Mouse (Mus musculus) Patski (cell line): ENCODE results near the gene Cbfa2t2. TPM values are rescaled to one million over a fixed set of nuclear protein-coding genes. Genes with fewer than 3 reads are reported as not detected.

ENCODE experiments used
- ATAC-seq: fragments of 100-300 bp; one replicate; pipeline ENCODE4 v1.8.0; 2021
- CTCF ChIA-PET: fragments of 350-600 bp; sonication (Branson Sonifier 250); formaldehyde crosslinking; loops from one replicate; lab custom pipeline; 2022; ENCODE audit warnings: inconsistent platforms; lab: Charles Lee
- POLR2A ChIA-PET: fragments of 350-600 bp; sonication (Branson Sonifier 250); formaldehyde crosslinking; loops from one replicate; lab custom pipeline; 2022; ENCODE audit warnings: antibody characterized with exemption, inconsistent platforms; lab: Charles Lee
- DNase-seq: peaks from one replicate; pipeline ENCODE4 v3.0.0-alpha.2; 2011; ENCODE audit warnings: low read depth, low spot score
- H3K27me3 ChIP-seq: fragments of 371-371 bp; one replicate; pipeline ENCODE4 v1.5.1; 2021
- CTCF ChIP-seq: fragments of 100-300 bp; IDR thresholded peaks from one replicate; pipeline ENCODE4 v1.5.1; 2021
- in situ Hi-C: fragments of 300-500 bp; cut with MboI; formaldehyde crosslinking; loops from 3 replicates; pipeline ENCODE4 v1.11.1; 2018; ENCODE audit warnings: low pct_unique_long_range_greater_than_20kb, mixed read lengths
- polyA plus RNA-seq: library from polyadenylated mRNA; unstranded; gene quantifications from one replicate; pipeline ENCODE4 v1.2.3, GENCODE M21; 2021

Cbfa2t2 gene
- 27.2 TPM for polyA plus RNA-seq

- ChIA-PET CTCF (interaction anchor here (0.7 to 1.7 kb wide), 2 partner anchors 20 to 71 kb away, joined by 3 to 7 read pairs; no protein-coding TSS in a partner anchor), POLR2A (interaction anchor here (1.1 kb wide), 1 partner anchor 177 kb away, joined by 3 read pairs; the partner anchor contains the start of genes 4930519P11Rik and Zfp341)
- ATAC-seq (peak; percentile 68), DNase-seq (no peak)
- TF ChIP-seq CTCF, result no peak
- no peaks in the 10 kb centered on the region for H3K27me3 ChIP-seq
- in situ Hi-C loops, result no loop called here
These were observed at the start of gene Cbfa2t2 for GRCm38 (mm10) chr2:154436458-154437190. Gene Cbfa2t2, plus strand, starts transcription at chr2:154436481.

GRCm38 (mm10) chr2:154390180-154390964, 45.9 kb upstream of the Cbfa2t2 start:
- CTCF ChIA-PET, result interaction anchor here (0.8 to 3.3 kb wide), 4 partner anchors 12 to 21 kb away, joined by 3 to 11 read pairs (median 4); no protein-coding TSS in a partner anchor
- peak; percentile 98 for DNase-seq
- POLR2A ChIA-PET, result interaction anchor here (0.9 to 1.5 kb wide), 4 partner anchors 15 to 18 kb away, joined by 3 read pairs; partner anchors contain the start of genes Cdk5rap1 and Snta1
- TF ChIP-seq CTCF, result no peak
- no peaks in the 10 kb centered on the region for H3K27me3 ChIP-seq
- in situ Hi-C loops, result no loop called here
- ATAC-seq, result peak; percentile 99

- POLR2A ChIA-PET, result no interaction called here
- no peak for DNase-seq
- no peak for ATAC-seq
- TF ChIP-seq CTCF, result no peak
- no peaks in the 10 kb centered on the region for H3K27me3 ChIP-seq
- in situ Hi-C loops, result no loop called here
- CTCF ChIA-PET, result no interaction called here
These were observed 41.7 kb upstream of the Cbfa2t2 start for GRCm38 (mm10) chr2:154394602-154395001.

GRCm38 (mm10) chr2:154396529-154396928, 39.8 kb upstream of the Cbfa2t2 start:
- in situ Hi-C loops, result no loop called here
- ATAC-seq (no peak), DNase-seq (no peak)
- ChIA-PET POLR2A (no interaction called here), CTCF (interaction anchor here (1.1 kb wide), 1 partner anchor 23 kb away, joined by 3 read pairs; no protein-coding TSS in a partner anchor)
- no peaks in the 10 kb centered on the region for H3K27me3 ChIP-seq
- no peak for TF ChIP-seq CTCF

GRCm38 (mm10) chr2:154398267-154398666, 38.0 kb upstream of the Cbfa2t2 start:
- ATAC-seq (no peak), DNase-seq (no peak)
- CTCF ChIA-PET, result no interaction called here
- in situ Hi-C loops, result no loop called here
- no peaks in the 10 kb centered on the region for H3K27me3 ChIP-seq
- no peak for TF ChIP-seq CTCF
- POLR2A ChIA-PET, result no interaction called here

GRCm38 (mm10) chr2:154399325-154399724, 37.0 kb upstream of the Cbfa2t2 start:
- TF ChIP-seq CTCF, result no peak

GRCm38 (mm10) chr2:154401976-154402375, 34.3 kb upstream of the Cbfa2t2 start:
- no peak for TF ChIP-seq CTCF
- H3K27me3 ChIP-seq, result no peaks in the 10 kb centered on the region
- DNase-seq (no peak), ATAC-seq (no peak)
- in situ Hi-C loops, result loop anchor here (25.0 kb wide), 1 partner anchor 535 kb away; no protein-coding TSS in a partner anchor
- ChIA-PET CTCF (no interaction called here), POLR2A (no interaction called here)

More at GRCm38 (mm10) chr2:154399325-154399724, 37.0 kb upstream of the Cbfa2t2 start:
- ChIA-PET CTCF (interaction anchor here (1.3 kb wide), 1 partner anchor 27 kb away, joined by 3 read pairs; the partner anchor contains the start of gene Cdk5rap1), POLR2A (no interaction called here)
- DNase-seq, result no peak
- in situ Hi-C loops, result no loop called here
- no peaks in the 10 kb centered on the region for H3K27me3 ChIP-seq
- no peak for ATAC-seq

GRCm38 (mm10) chr2:154402811-154403210, 33.5 kb upstream of the Cbfa2t2 start:
- no peaks in the 10 kb centered on the region for H3K27me3 ChIP-seq
- CTCF ChIA-PET, result interaction anchor here (1.0 kb wide), 1 partner anchor 13 kb away, joined by 3 read pairs; no protein-coding TSS in a partner anchor
- POLR2A ChIA-PET, result no interaction called here
- in situ Hi-C loops, result loop anchor here (25.0 kb wide), 1 partner anchor 534 kb away; no protein-coding TSS in a partner anchor
- no peak for TF ChIP-seq CTCF
- DNase-seq (peak; percentile 46), ATAC-seq (peak; percentile 81)

- ChIA-PET POLR2A (interaction anchor here (1.4 kb wide), 1 partner anchor 15 kb away, joined by 3 read pairs; no protein-coding TSS in a partner anchor), CTCF (no interaction called here)
- no peak for ATAC-seq
- DNase-seq, result no peak
- in situ Hi-C loops, result loop anchor here (25.0 kb wide), 1 partner anchor 532 kb away; no protein-coding TSS in a partner anchor
- H3K27me3 ChIP-seq, result no peaks in the 10 kb centered on the region
- TF ChIP-seq CTCF, result no peak
These were observed 30.8 kb upstream of the Cbfa2t2 start for GRCm38 (mm10) chr2:154405447-154405994.
